Mouse (Mus musculus) large intestine, adult 2 months (tissue): Measurements from ENCODE around the gene Gm3486. TPM values are rescaled to one million over a fixed set of nuclear protein-coding genes. Genes with fewer than 3 reads are reported as not detected.
"Not testable (repeated sequence)": the region's sequence is repeated elsewhere in the genome, so short reads cannot be mapped to it uniquely, and the experiment has no call there.

Experiments used
- DNase-seq: peaks from one replicate; pipeline ENCODE4 v3.0.0-alpha.2; 2012; ENCODE audit warnings: low read depth, low spot score
- WGBS: fragments of 180-500 bp; shearing (Covaris S2); methylation state at CpG from one replicate; pipeline ENCODE4 v1.1.7; 2018; 5-methylcytosine and 5-hydroxymethylcytosine counted together
- polyA plus RNA-seq: library from polyadenylated mRNA; depleted of rRNA; stranded (reverse); fragments of >200 nt; gene quantifications from 2 replicates; pipeline ENCODE4 v1.2.3, GENCODE M21; 2012; rRNA removed

The Gm3486 gene
- not detected in 2 replicates for polyA plus RNA-seq

DNA sequence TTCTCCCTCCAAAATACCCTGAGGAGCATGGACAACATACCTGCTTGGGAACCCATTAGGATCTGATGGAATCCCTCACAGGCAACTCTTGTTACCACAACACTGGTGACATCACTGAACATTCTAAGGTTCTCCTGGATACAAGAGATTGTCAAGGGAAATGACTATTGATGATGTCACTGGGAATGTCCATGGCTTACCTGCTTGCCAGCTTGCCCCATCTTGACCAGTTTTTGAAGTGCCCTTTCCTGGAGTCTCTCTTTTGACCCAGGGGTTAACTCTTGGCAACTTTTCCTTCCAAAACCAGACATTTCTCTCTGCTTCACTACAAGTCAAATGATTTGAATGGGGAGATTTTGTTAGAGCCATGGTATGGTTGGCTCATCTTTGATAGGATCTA is at the start of gene Gm3486:
Gm3486 (minus strand) TSS at position 101 of the 400 bp plus-strand sequence.
- DNase-seq: not testable (repeated sequence)

DNA sequence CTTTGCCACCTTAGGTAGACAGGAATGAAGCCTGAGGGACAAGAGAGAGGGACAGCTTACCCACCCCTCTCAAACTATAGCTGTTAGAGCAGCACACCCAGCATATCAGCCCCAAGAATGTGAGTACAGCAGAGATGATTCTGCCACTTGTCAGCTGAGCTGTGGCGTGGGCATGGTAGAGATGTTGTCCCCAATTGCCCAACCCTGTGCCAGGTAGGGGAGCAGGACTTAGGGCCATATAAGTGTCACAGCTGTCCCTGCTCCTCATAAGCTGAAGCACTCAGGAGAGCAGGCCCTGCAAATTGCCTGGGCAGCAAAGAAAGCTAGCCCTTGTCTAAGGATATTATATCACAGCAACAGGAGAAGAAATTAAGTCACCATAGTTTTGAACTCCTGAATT is 35.4 kb upstream of the Gm3486 start:
- DNase-seq: not testable (repeated sequence)
- WGBS: 82% methylated on average over 1 of the region's 1 CpGs

DNA sequence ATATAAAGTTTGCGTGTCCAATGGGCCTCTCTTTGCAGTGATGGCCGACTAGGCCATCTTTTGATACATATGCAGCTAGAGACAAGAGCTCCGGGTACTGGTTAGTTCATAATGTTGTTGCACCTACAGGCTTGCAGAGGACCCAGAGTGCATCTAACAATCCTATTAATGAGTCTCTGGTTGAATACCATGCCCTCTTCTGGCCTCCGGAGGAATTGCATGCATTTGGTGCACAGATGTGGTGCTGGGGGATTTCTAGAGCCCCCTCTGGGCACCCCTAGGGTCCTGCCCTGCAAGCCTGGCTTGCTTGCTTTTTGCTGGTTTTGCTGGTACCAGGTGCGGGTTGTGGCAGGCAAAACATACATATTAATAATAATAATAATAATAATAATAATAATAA is 31.4 kb upstream of the Gm3486 start:
- 81% methylated on average over 5 of the region's 5 CpGs for WGBS
- DNase-seq: not testable (repeated sequence)

DNA sequence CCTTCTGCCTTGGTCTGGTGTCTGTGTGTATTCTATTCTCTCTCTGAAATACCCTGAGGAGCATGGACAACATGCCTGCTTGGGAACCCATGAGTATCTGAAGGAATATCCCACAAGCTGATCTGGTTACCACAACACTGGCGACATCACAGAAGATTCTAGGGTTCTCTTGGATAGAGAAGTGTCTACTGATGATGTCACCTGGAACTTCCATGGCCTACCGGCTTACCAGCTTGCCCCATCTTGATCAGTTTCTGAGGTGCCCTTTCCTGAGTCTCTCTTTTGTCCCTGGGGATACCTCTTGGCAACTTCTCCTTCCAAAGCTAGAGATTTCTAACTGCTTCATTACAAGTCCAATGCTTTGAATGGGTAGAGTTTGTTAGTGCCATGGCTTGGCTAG is 35.9 kb downstream of the Gm3486 start, which contains the start of gene Gm7954:
Gm7954 (minus strand) TSS at position 101 of the 400 bp plus-strand sequence.
- WGBS: no CpG with 5 or more reads among the region's 2 CpGs
- DNase-seq: not testable (repeated sequence)

Other genes with a start within 250 kb of the Gm3486 start
- gene Gm2832, start 210.7 kb downstream of the Gm3486 start, polyA plus RNA-seq: not detected in 2 replicates
- not detected in 2 replicates for gene Gm5798, start 140.9 kb downstream of the Gm3486 start, polyA plus RNA-seq
- gene Gm7945, start 103.1 kb downstream of the Gm3486 start, polyA plus RNA-seq: not detected in 2 replicates
- gene Gm6482, start 81.2 kb downstream of the Gm3486 start, polyA plus RNA-seq: not detected in 2 replicates
- gene Gm7954, start 36.0 kb downstream of the Gm3486 start, polyA plus RNA-seq: not detected in 2 replicates
- not detected in 2 replicates for gene Gm7970, start 66.1 kb upstream of the Gm3486 start, polyA plus RNA-seq
- gene 1700049E17Rik2, start 83.7 kb upstream of the Gm3486 start, polyA plus RNA-seq: not detected in 2 replicates
- not detected in 2 replicates for gene Gm3072, start 135.1 kb upstream of the Gm3486 start, polyA plus RNA-seq
- not detected in 2 replicates for gene Gm3676, start 157.0 kb upstream of the Gm3486 start, polyA plus RNA-seq
- not detected in 2 replicates for gene Gm8068, start 212.4 kb upstream of the Gm3486 start, polyA plus RNA-seq